In genomic region chr13:83720352-83720751, GRCm38 (mm10) we compare ENCODE assay signal across 11 mouse cellular contexts.
DNase-seq lines count a peak whose midpoint lies in the region; ATAC-seq lines count a peak whose summit lies in the region.
"Had no signal": no experiment of that assay in that cellular context is flagged by ENCODE, and none has a peak within 500 bp of the region (broad histone marks: within the 10 kb centered on the region; RNA-seq: fewer than 3 reads in every experiment).

No protein-coding gene starts in this region.

- H3K9ac ChIP-seq in hindbrain, embryonic 15.5 days, result peak overlapping the region; percentile 76
- peak overlapping the region; percentile 100 for H3K9ac ChIP-seq in neural tube, embryonic 12.5 days
- no peak overlapping the region for H3K9ac ChIP-seq in heart, embryonic 12.5 days

- peak; percentile 27 to 39 for DNase-seq in cerebellum, postnatal 25 days
- no peak for DNase-seq in cerebellum, postnatal 36 days
- DNase-seq in forebrain, embryonic 10.5 days (ENCODE audit: extremely low spot score, low spot score), result no peak
- DNase-seq in kidney, postnatal 36 days, result no peak
- DNase-seq in layer of hippocampus, postnatal 10 days (ENCODE audit: low spot score in 2 of 2), result no peak
- DNase-seq: heart, postnatal 14 days; kidney, adult 8-10 months; lung, postnatal 10 days had no signal

- H3K27ac ChIP-seq in forebrain, embryonic 10.5 days, result peak overlapping the region; percentile 100
- peak overlapping the region; percentile 98 for H3K27ac ChIP-seq in hindbrain, embryonic 15.5 days (replicated peaks)
- peak overlapping the region; percentile 85 for H3K27ac ChIP-seq in neural tube, embryonic 12.5 days
- H3K27ac ChIP-seq in heart, embryonic 12.5 days (ENCODE audit: poor library complexity, severe bottlenecking), result no peak overlapping the region

- H3K9me3 ChIP-seq in forebrain, embryonic 10.5 days, result no peaks in the 10 kb centered on the region
- H3K9me3 ChIP-seq in hindbrain, embryonic 15.5 days, result no peaks in the 10 kb centered on the region
- no peaks in the 10 kb centered on the region for H3K9me3 ChIP-seq in neural tube, embryonic 12.5 days
- H3K9me3 ChIP-seq in heart, embryonic 12.5 days (replicated peaks), result no peaks in the 10 kb centered on the region; the same call in 1 of the 2 replicates

- peaks cover 17% of the 10 kb centered on the region for H3K4me1 ChIP-seq in forebrain, embryonic 10.5 days
- H3K4me1 ChIP-seq in hindbrain, embryonic 15.5 days (replicated peaks), result peaks cover 8% of the 10 kb centered on the region
- H3K4me1 ChIP-seq in neural tube, embryonic 12.5 days, result no peaks in the 10 kb centered on the region
- H3K4me1 ChIP-seq in heart, embryonic 12.5 days (replicated peaks), result peaks cover 8% of the 10 kb centered on the region

- ATAC-seq in hindbrain, embryonic 15.5 days (ENCODE audit: low FRiP score, low read depth), result no peak
- no peak for ATAC-seq in neural tube, embryonic 12.5 days (ENCODE audit: low FRiP score, low read depth)
- ATAC-seq in heart, embryonic 12.5 days (ENCODE audit: insufficient number of reproducible peaks, low FRiP score), result no peak

- H3K36me3 ChIP-seq in forebrain, embryonic 10.5 days (replicated peaks), result peaks cover 6% of the 10 kb centered on the region; the same call in 1 of the 2 replicates
- no peaks in the 10 kb centered on the region for H3K36me3 ChIP-seq in hindbrain, embryonic 15.5 days
- peaks cover 2% of the 10 kb centered on the region; the same call in 1 of the 2 replicates for H3K36me3 ChIP-seq in neural tube, embryonic 12.5 days
- H3K36me3 ChIP-seq in heart, embryonic 12.5 days, result no peaks in the 10 kb centered on the region

- peak overlapping the region; percentile 78 for H3K4me2 ChIP-seq in hindbrain, embryonic 15.5 days
- peak overlapping the region; percentile 72 for H3K4me2 ChIP-seq in neural tube, embryonic 12.5 days (replicated peaks)
- no peak overlapping the region for H3K4me2 ChIP-seq in heart, embryonic 12.5 days

- 2% methylated on average over 12 of the region's 12 CpGs for WGBS in forebrain, embryonic 10.5 days
- WGBS in hindbrain, embryonic 15.5 days, result 5% methylated on average over 12 of the region's 12 CpGs
- under 1% methylated on average over 12 of the region's 12 CpGs for WGBS in neural tube, embryonic 12.5 days
- WGBS in heart, embryonic 12.5 days, result 2% methylated on average over 12 of the region's 12 CpGs

- peak overlapping the region; percentile 84 for H3K4me3 ChIP-seq in forebrain, embryonic 10.5 days
- H3K4me3 ChIP-seq in hindbrain, embryonic 15.5 days, result peak overlapping the region; percentile 77
- peak overlapping the region; percentile 67 for H3K4me3 ChIP-seq in neural tube, embryonic 12.5 days
- no peak overlapping the region for H3K4me3 ChIP-seq in heart, embryonic 12.5 days

- peaks cover 100% of the 10 kb centered on the region for H3K27me3 ChIP-seq in forebrain, embryonic 10.5 days (ENCODE audit: poor library complexity, severe bottlenecking)
- H3K27me3 ChIP-seq in hindbrain, embryonic 15.5 days, result no peaks in the 10 kb centered on the region
- peaks cover 9% of the 10 kb centered on the region for H3K27me3 ChIP-seq in neural tube, embryonic 12.5 days (replicated peaks)
- H3K27me3 ChIP-seq in heart, embryonic 12.5 days (replicated peaks), result peaks cover 91% of the 10 kb centered on the region

Comparison
In these comparisons a context has a peak if more than half of its experiments do, and no peak if none do; other contexts are left out.
1. DNase-seq: peak in cerebellum, postnatal 25 days (2 of 2); none in cerebellum, postnatal 36 days (0 of 2), forebrain, embryonic 10.5 days (single experiment), kidney, postnatal 36 days (0 of 2) and layer of hippocampus, postnatal 10 days (0 of 2).